Mouse (Mus musculus): Measurements from ENCODE around the gene Gsx1.

- no peak for TF ChIP-seq CTCF (IDR thresholded peaks at IDR 0.05; ENCODE audit: insufficient read depth, low read depth, low read length)
- TF ChIP-seq POLR2A (IDR thresholded peaks at IDR 0.05; ENCODE audit: insufficient read depth, low read depth, low read length): no peak
Measured at GRCm38 (mm10) chr5:147190885-147191284, 2.4 kb downstream of the Gsx1 start.

Measured in olfactory bulb, adult 2 months (tissue).